Mouse (Mus musculus): ENCODE data around the gene Wnt5b. TPM values are rescaled to one million over a fixed set of nuclear protein-coding genes. Genes with fewer than 3 reads are reported as not detected.

The Wnt5b gene
- polyA plus RNA-seq, 1 experiment from 2014 or later, result 9.6 TPM

- Histone ChIP-seq H3K9ac (replicated peaks; ENCODE audit: low read length) (peak overlapping the region; percentile 94), H3K4me1 (ENCODE audit: insufficient read depth, low read length) (peaks cover 26% of the 10 kb centered on the region), H3K4me3 (ENCODE audit: low read length) (peak overlapping the region; percentile 69), H3K36me3 (ENCODE audit: insufficient read depth, low read length) (no peaks in the 10 kb centered on the region), H3K9me3 (ENCODE audit: low read length) (no peaks in the 10 kb centered on the region), H3K27me3 (ENCODE audit: insufficient read depth, low read length) (no peaks in the 10 kb centered on the region), H3K4me2 (replicated peaks; ENCODE audit: low read depth, low read length) (peak overlapping the region; percentile 82), H3K27ac (ENCODE audit: low read length) (peak overlapping the region; percentile 90)
- under 1% methylated on average over 35 of the region's 76 CpGs for WGBS
- ATAC-seq (ENCODE audit: low FRiP score, low TSS enrichment), result peak; percentile 92
Observed at GRCm38 (mm10) chr6:119387801-119388649, 156.1 kb downstream of the Wnt5b start.

GRCm38 (mm10) chr6:119386821-119387220, 157.3 kb downstream of the Wnt5b start:
- no peaks in the 10 kb centered on the region for H3K27me3 ChIP-seq (ENCODE audit: insufficient read depth, low read length)
- 83% methylated on average over 1 of the region's 1 CpGs for WGBS

GRCm38 (mm10) chr6:119386421-119386820, 157.7 kb downstream of the Wnt5b start:
- no peak overlapping the region; the same call in 1 of the 2 replicates for H3K4me2 ChIP-seq (replicated peaks; ENCODE audit: low read depth, low read length)
- WGBS, result 71% methylated on average over 4 of the region's 4 CpGs

More at GRCm38 (mm10) chr6:119386821-119387220, 157.3 kb downstream of the Wnt5b start:
- Histone ChIP-seq H3K9ac (replicated peaks; ENCODE audit: low read length) (0 out of 2 replicates have a peak overlapping the region, but pooled peaks have one; percentile 0), H3K36me3 (ENCODE audit: insufficient read depth, low read length) (no peaks in the 10 kb centered on the region), H3K4me1 (ENCODE audit: insufficient read depth, low read length) (peaks cover 26% of the 10 kb centered on the region), H3K4me2 (replicated peaks; ENCODE audit: low read depth, low read length) (peak overlapping the region; percentile 82; the same call in 1 of the 2 replicates), H3K4me3 (ENCODE audit: low read length) (peak overlapping the region; percentile 69; the same call in 1 of the 2 replicates), H3K27ac (ENCODE audit: low read length) (no peak overlapping the region), H3K9me3 (ENCODE audit: low read length) (no peaks in the 10 kb centered on the region)
- no peak for ATAC-seq (ENCODE audit: low FRiP score, low TSS enrichment)

GRCm38 (mm10) chr6:119385668-119386067, 158.5 kb downstream of the Wnt5b start:
- Histone ChIP-seq H3K9ac (replicated peaks; ENCODE audit: low read length) (no peak overlapping the region), H3K4me1 (ENCODE audit: insufficient read depth, low read length) (peaks cover 26% of the 10 kb centered on the region), H3K27me3 (ENCODE audit: insufficient read depth, low read length) (no peaks in the 10 kb centered on the region), H3K36me3 (ENCODE audit: insufficient read depth, low read length) (no peaks in the 10 kb centered on the region), H3K4me2 (replicated peaks; ENCODE audit: low read depth, low read length) (no peak overlapping the region), H3K4me3 (ENCODE audit: low read length) (no peak overlapping the region), H3K27ac (ENCODE audit: low read length) (no peak overlapping the region), H3K9me3 (ENCODE audit: low read length) (no peaks in the 10 kb centered on the region)
- no peak for ATAC-seq (ENCODE audit: low FRiP score, low TSS enrichment)
- 97% methylated on average over 1 of the region's 1 CpGs for WGBS

More at GRCm38 (mm10) chr6:119386421-119386820, 157.7 kb downstream of the Wnt5b start:
- no peak overlapping the region for H3K4me3 ChIP-seq (ENCODE audit: low read length)
- H3K27ac ChIP-seq (ENCODE audit: low read length), result no peak overlapping the region
- H3K27me3 ChIP-seq (ENCODE audit: insufficient read depth, low read length), result no peaks in the 10 kb centered on the region
- H3K9me3 ChIP-seq (ENCODE audit: low read length), result no peaks in the 10 kb centered on the region
- no peak overlapping the region for H3K9ac ChIP-seq (replicated peaks; ENCODE audit: low read length)
- no peak for ATAC-seq (ENCODE audit: low FRiP score, low TSS enrichment)
- no peaks in the 10 kb centered on the region for H3K36me3 ChIP-seq (ENCODE audit: insufficient read depth, low read length)
- H3K4me1 ChIP-seq (ENCODE audit: insufficient read depth, low read length), result peaks cover 26% of the 10 kb centered on the region

Other genes with a start within 250 kb of the Wnt5b start
- 0.13 and 0.49 TPM in 2 replicates for gene Lrtm2, start 213.6 kb downstream of the Wnt5b start, polyA plus RNA-seq (2015; fragmentation: Nextera tagmentation; extraction: Ambion mirVana)
- 45.2 and 45.4 TPM in 2 replicates for gene Adipor2, start 126.6 kb downstream of the Wnt5b start, polyA plus RNA-seq (2015; fragmentation: Nextera tagmentation; extraction: Ambion mirVana)
- gene Fbxl14, start 64.7 kb downstream of the Wnt5b start, polyA plus RNA-seq (2015; fragmentation: Nextera tagmentation; extraction: Ambion mirVana), result 5.0 and 5.1 TPM in 2 replicates